Mouse (Mus musculus) forebrain, postnatal 0 days (tissue): ENCODE results near the gene Msh4. TPM values are rescaled to one million over a fixed set of nuclear protein-coding genes. Genes with fewer than 3 reads are reported as not detected.

Source experiments
- ATAC-seq: fragments of 200-750 bp; cut with Nextera tagmentation; 2 replicates; pipeline ENCODE4 v1.8.0; 2017; ENCODE audit warnings: mild to moderate bottlenecking, moderate library complexity
- DNase-seq: peaks from one replicate; pipeline ENCODE4 v3.0.0-alpha.2; 2015
- H3K27ac ChIP-seq: fragments of 300-500 bp; sonication (generic); 2 replicates; pipeline ENCODE4 v1.5.1; 2014; ENCODE audit warnings: low read depth, mild to moderate bottlenecking, antibody characterized with exemption, low read length, moderate library complexity, mixed read lengths
- H3K27me3 ChIP-seq: fragments of 300-500 bp; sonication (generic); 2 replicates; pipeline ENCODE4 v1.6.1; 2014; ENCODE audit warnings: mild to moderate bottlenecking, low read length, mixed read lengths; ENCODE audit not compliant: insufficient read depth
- H3K36me3 ChIP-seq: fragments of 300-500 bp; sonication (generic); 2 replicates; pipeline ENCODE4 v1.6.1; 2014; ENCODE audit warnings: mild to moderate bottlenecking, moderate library complexity; ENCODE audit not compliant: insufficient read depth
- H3K4me1 ChIP-seq: fragments of 300-500 bp; sonication (generic); 2 replicates; pipeline ENCODE4 v1.6.1; 2014; ENCODE audit warnings: antibody characterized with exemption; ENCODE audit not compliant: insufficient read depth
- H3K4me2 ChIP-seq: fragments of 300-500 bp; sonication (generic); 2 replicates; pipeline ENCODE4 v1.6.1; 2014; ENCODE audit warnings: low read depth, mild to moderate bottlenecking, moderate library complexity
- H3K4me3 ChIP-seq: fragments of 300-500 bp; sonication (generic); 2 replicates; pipeline ENCODE4 v1.5.1; 2014; ENCODE audit warnings: low read depth, low read length, mixed read lengths
- H3K9ac ChIP-seq: fragments of 300-500 bp; sonication (generic); 2 replicates; pipeline ENCODE4 v1.6.1; 2014; ENCODE audit warnings: mild to moderate bottlenecking
- H3K9me3 ChIP-seq: fragments of 300-500 bp; sonication (generic); 2 replicates; pipeline ENCODE4 v1.6.1; 2016; ENCODE audit warnings: low read length
- CTCF ChIP-seq: sonication (generic); IDR thresholded peaks from 2 replicates; pipeline ENCODE4 v1.5.1; 2016; ENCODE audit warnings: antibody characterized with exemption, control low read depth, low read depth
- WGBS: fragments of 180-500 bp; shearing (Covaris S2); extraction: QIAGEN DNeasy Blood & Tissue Kit; methylation state at CpG from one replicate; pipeline ENCODE4 v1.1.7; 2014; 5-methylcytosine and 5-hydroxymethylcytosine counted together
- polyA plus RNA-seq: library from polyadenylated mRNA; unstranded; fragments of >200 nt; fragmentation: Nextera tagmentation; extraction: Ambion mirVana; gene quantifications from 2 replicates; pipeline ENCODE4 v1.2.1, GENCODE M21; 2015
- total RNA-seq: library from RNA; depleted of rRNA; stranded (reverse); fragments of >200 nt; gene quantifications from 2 replicates; pipeline ENCODE4 v1.2.3, GENCODE M21; 2014

The Msh4 gene
- total and polyA plus RNA-seq, 2 experiments from 2014 or later: 0.05 to 0.95 TPM

GRCm38 (mm10) chr3:153847207-153847733 lies 58.7 kb downstream of the Msh4 start:
- WGBS: 86% methylated on average over 7 of the region's 7 CpGs
- Histone ChIP-seq H3K27me3 (no peaks in the 10 kb centered on the region), H3K4me3 (no peak overlapping the region), H3K36me3 (no peaks in the 10 kb centered on the region), H3K4me1 (no peaks in the 10 kb centered on the region), H3K4me2 (no peak overlapping the region), H3K27ac (no peak overlapping the region), H3K9ac (no peak overlapping the region), H3K9me3 (no peaks in the 10 kb centered on the region)
- ATAC-seq (no peak), DNase-seq (no peak)
- TF ChIP-seq CTCF: no peak

- DNase-seq (no peak), ATAC-seq (no peak)
- H3K9me3 ChIP-seq: no peaks in the 10 kb centered on the region
- H3K27me3 ChIP-seq: no peaks in the 10 kb centered on the region
- no peak overlapping the region for H3K4me3 ChIP-seq
- no peak overlapping the region for H3K4me2 ChIP-seq
- H3K4me1 ChIP-seq: no peaks in the 10 kb centered on the region
- no peak overlapping the region for H3K9ac ChIP-seq
- H3K36me3 ChIP-seq: no peaks in the 10 kb centered on the region
- H3K27ac ChIP-seq: no peak overlapping the region
- no peak for TF ChIP-seq CTCF
- WGBS: 89% methylated on average over 4 of the region's 4 CpGs
These were observed 59.8 kb downstream of the Msh4 start for GRCm38 (mm10) chr3:153846109-153846508.

- DNase-seq: no peak
- TF ChIP-seq CTCF: no peak
- H3K4me1 ChIP-seq: no peaks in the 10 kb centered on the region
- H3K27me3 ChIP-seq: no peaks in the 10 kb centered on the region
- no peak overlapping the region for H3K4me2 ChIP-seq
- no peak overlapping the region for H3K9ac ChIP-seq
- no peak overlapping the region for H3K4me3 ChIP-seq
- no peak for ATAC-seq
- H3K36me3 ChIP-seq: no peaks in the 10 kb centered on the region
- WGBS: 89% methylated on average over 2 of the region's 2 CpGs
- no peak overlapping the region for H3K27ac ChIP-seq
- H3K9me3 ChIP-seq: no peaks in the 10 kb centered on the region
These were observed 60.4 kb downstream of the Msh4 start for GRCm38 (mm10) chr3:153845500-153845899.

- Histone ChIP-seq H3K4me2 (no peak overlapping the region), H3K27ac (no peak overlapping the region), H3K27me3 (no peaks in the 10 kb centered on the region), H3K4me1 (no peaks in the 10 kb centered on the region), H3K36me3 (no peaks in the 10 kb centered on the region), H3K4me3 (no peak overlapping the region), H3K9ac (no peak overlapping the region), H3K9me3 (no peaks in the 10 kb centered on the region)
- ATAC-seq (no peak), DNase-seq (no peak)
- WGBS: 98% methylated on average over 9 of the region's 9 CpGs
- TF ChIP-seq CTCF: no peak
These were observed 61.2 kb downstream of the Msh4 start for GRCm38 (mm10) chr3:153844757-153845156.

GRCm38 (mm10) chr3:153844030-153844429 lies 61.9 kb downstream of the Msh4 start, which contains the start of gene Asb17:
Gene Asb17 (plus strand): TSS chr3:153844209.
- no peak for ATAC-seq
- no peak for TF ChIP-seq CTCF
- WGBS: 89% methylated on average over 10 of the region's 10 CpGs
- Histone ChIP-seq H3K27ac (no peak within 1 kb of the TSS), H3K4me1 (no peaks in the 10 kb centered on the region), H3K36me3 (no peaks in the 10 kb centered on the region), H3K4me3 (no peak within 1 kb of the TSS), H3K9me3 (no peaks in the 10 kb centered on the region), H3K9ac (no peak within 1 kb of the TSS), H3K27me3 (no peaks in the 10 kb centered on the region), H3K4me2 (no peak within 1 kb of the TSS)
- no peak for DNase-seq

GRCm38 (mm10) chr3:153837593-153837992 lies 68.3 kb downstream of the Msh4 start:
- Histone ChIP-seq H3K27ac (no peak overlapping the region), H3K4me2 (no peak overlapping the region), H3K9ac (no peak overlapping the region), H3K9me3 (no peaks in the 10 kb centered on the region), H3K27me3 (no peaks in the 10 kb centered on the region), H3K4me1 (no peaks in the 10 kb centered on the region), H3K4me3 (no peak overlapping the region), H3K36me3 (no peaks in the 10 kb centered on the region)
- no peak for TF ChIP-seq CTCF
- 73% methylated on average over 4 of the region's 4 CpGs for WGBS
- ATAC-seq (no peak), DNase-seq (no peak)

GRCm38 (mm10) chr3:153836316-153836715 lies 69.6 kb downstream of the Msh4 start:
- H3K9me3 ChIP-seq: no peaks in the 10 kb centered on the region
- TF ChIP-seq CTCF: no peak
- no peak overlapping the region for H3K27ac ChIP-seq
- H3K4me3 ChIP-seq: no peak overlapping the region
- H3K36me3 ChIP-seq: no peaks in the 10 kb centered on the region
- no peak overlapping the region for H3K9ac ChIP-seq
- no peaks in the 10 kb centered on the region for H3K27me3 ChIP-seq
- H3K4me2 ChIP-seq: no peak overlapping the region
- H3K4me1 ChIP-seq: no peaks in the 10 kb centered on the region
- no peak for ATAC-seq
- DNase-seq: no peak
- 92% methylated on average over 3 of the region's 3 CpGs for WGBS
